Mouse (Mus musculus) gastrocnemius, postnatal 14 days (tissue): ENCODE results near the gene Gfm2. TPM values are rescaled to one million over a fixed set of nuclear protein-coding genes. Genes with fewer than 3 reads are reported as not detected.

Source experiments
- DNase-seq: peaks from one replicate; pipeline ENCODE4 v3.0.0; 2021; ENCODE audit warnings: mixed read lengths
- intact Hi-C: fragments of 180-260 bp; cut with DNase I; formaldehyde crosslinking; loops from one replicate; pipeline ENCODE4 v1.15.1; 2025; ENCODE audit warnings: low total_unique reads
- total RNA-seq, 2 experiments: library from RNA; stranded (reverse); gene quantifications; 2 replicates each; pipeline ENCODE4 v1.2.3; 2021

Gene Gfm2
- total RNA-seq, 2 experiments from 2014 or later = 39.8 to 47.7 TPM

DNA sequence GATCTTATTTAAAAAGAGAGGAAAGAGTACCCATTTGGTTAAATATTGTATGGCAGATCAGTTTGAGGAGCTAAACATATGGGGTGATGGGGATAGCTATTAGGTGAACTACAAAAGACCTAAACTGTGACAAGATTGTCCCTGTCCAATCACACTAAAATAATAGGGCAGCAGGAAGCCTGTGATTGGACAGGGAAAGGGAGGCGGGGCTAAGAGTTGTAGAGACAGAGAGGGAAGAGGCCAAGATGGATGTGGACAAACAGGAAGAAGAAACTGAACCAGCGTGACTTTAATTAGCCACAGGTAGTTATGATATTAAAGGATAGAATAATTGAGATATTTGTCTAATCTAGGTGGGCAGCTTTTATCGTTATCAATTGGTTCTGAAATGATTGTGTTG, 82.3 kb downstream of the Gfm2 start:
- no peak for DNase-seq
- intact Hi-C loops = no loop called here

- DNase-seq = no peak
- intact Hi-C loops = no loop called here
Observed at GRCm38 (mm10) chr13:97223856-97224255, 86.1 kb downstream of the Gfm2 start.

DNA sequence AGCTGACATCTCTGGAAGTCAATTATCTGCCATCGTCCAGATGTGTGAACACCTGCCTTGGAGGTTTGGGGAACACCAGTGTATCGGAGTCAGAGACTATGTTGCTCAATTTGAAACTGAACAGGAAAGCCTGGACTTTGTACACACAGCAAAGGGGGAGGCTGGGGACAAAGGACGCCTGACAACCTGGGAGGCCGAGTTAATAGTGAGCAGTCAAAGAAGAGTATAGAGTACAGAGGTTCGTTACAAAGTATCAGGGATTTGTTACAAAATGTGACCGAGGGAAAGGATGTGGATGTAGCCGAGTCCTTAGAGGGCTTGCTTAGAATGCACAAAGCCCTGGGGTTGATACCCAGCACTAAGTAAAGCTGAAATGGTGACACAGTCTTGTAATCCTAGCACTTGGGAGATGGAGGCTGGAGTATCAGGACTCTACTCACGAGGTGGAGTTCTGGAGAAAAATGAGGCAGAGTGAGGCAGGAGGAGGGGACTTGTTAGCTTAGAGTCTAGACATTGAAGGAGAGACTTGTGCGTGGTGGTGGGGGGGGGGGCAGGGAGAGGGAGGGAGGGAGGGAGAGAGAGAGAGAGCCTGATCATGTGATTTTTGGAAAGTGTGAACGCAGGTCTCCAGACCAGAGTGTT, 86.7 kb downstream of the Gfm2 start:
- no peak for DNase-seq
- intact Hi-C loops = no loop called here

GRCm38 (mm10) chr13:97225130-97225529, 87.4 kb downstream of the Gfm2 start:
- intact Hi-C loops = no loop called here
- DNase-seq = no peak

DNA sequence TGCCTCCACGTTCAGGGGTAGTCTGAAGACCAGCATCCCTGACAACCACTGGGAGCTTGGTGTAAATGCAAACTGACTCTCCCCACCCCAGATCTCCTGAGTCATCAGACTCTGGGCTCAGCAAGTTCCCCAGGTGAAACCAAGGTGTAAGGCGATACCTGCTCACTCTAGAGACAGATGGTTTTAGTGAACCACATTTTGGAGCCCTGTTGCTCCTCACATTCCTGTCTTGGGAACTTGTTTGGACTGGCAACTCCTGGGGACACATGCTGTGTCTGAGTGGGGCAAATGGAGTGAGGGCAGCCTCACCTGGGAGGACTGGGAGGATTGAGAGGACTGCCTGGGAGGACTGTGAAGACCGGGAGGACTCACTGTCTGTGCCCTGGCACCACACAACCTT, 90.1 kb downstream of the Gfm2 start:
- DNase-seq = no peak
- intact Hi-C loops = no loop called here

- intact Hi-C loops = no loop called here
- DNase-seq = no peak
Observed at GRCm38 (mm10) chr13:97230101-97230500, 92.4 kb downstream of the Gfm2 start.

Other genes starting within 250 kb of the Gfm2 start
- gene Gcnt4, start 213.2 kb upstream of the Gfm2 start, total RNA-seq = under 1 TPM; 0.11 to 0.23 TPM
- gene 1700029F12Rik, start 103.6 kb upstream of the Gfm2 start, total RNA-seq = not detected
- not detected for gene Fam169a, start 70.7 kb upstream of the Gfm2 start, total RNA-seq
- gene Gm6169, start 38.7 kb upstream of the Gfm2 start, total RNA-seq = 1 to 10 TPM in 1 of 2 experiments, not detected in 1; 8.9 TPM
- gene Nsa2, start within 50 bp of the Gfm2 start, total RNA-seq = 10 to 100 TPM; 66.5 to 67.6 TPM
- 10 to 100 TPM; 12.8 to 13.0 TPM for gene Hexb, start 60.4 kb downstream of the Gfm2 start, total RNA-seq
- gene Enc1, start 103.2 kb downstream of the Gfm2 start, total RNA-seq = 1 to 10 TPM; 3.2 to 3.6 TPM